Mouse (Mus musculus) embryo, embryonic 11 days (tissue): ENCODE data around the gene Akr1c14.
"Not testable (repeated sequence)": the region's sequence is repeated elsewhere in the genome, so short reads cannot be mapped to it uniquely, and the experiment has no call there.

Source experiments
- DNase-seq: peaks from one replicate; pipeline ENCODE4 v3.0.0-alpha.2; 2015

Gene Akr1c14

DNA sequence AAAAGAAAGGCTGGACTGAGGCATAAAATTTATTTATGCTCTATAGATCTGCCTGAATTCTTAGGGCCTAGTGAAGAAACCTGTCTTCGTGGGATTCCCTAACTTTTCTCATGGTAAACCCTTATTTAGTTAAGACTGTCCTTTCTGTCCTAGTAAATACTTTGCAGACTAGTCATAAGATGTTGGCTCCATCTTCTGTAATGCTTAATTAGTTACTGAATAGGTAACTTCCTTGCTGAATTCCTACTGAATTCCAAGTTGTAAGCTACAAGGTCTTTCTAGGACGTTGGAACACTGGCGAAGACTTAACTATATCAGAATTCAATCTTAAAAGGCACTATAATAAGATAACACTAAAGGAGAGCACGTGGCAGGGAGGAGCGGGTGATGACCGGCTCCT, 75.7 kb downstream of the Akr1c14 start:
- DNase-seq, result not testable (repeated sequence)

DNA sequence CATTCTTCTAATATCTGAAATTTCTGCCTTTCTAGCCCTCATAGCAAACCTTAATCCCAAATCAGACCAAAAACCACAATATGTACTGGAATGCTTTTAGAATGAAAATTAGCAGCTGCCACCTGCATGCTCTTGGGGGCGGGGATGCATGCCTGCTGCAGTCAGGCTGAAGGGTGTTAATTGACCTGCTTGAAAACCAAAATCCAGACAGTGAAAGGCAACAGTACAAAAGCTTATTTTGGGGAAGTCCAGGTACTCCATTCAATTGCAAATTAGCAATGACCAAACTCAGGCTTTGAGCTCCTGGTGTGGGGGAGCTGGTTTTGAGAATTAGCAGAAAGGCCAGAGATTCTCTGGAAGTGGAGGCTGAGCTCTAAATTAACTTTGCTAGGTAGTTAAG, 77.0 kb downstream of the Akr1c14 start:
- DNase-seq, result not testable (repeated sequence)

- peak; percentile 48 for DNase-seq
Observed at GRCm38 (mm10) chr13:4129100-4129499, 80.3 kb downstream of the Akr1c14 start.

DNA sequence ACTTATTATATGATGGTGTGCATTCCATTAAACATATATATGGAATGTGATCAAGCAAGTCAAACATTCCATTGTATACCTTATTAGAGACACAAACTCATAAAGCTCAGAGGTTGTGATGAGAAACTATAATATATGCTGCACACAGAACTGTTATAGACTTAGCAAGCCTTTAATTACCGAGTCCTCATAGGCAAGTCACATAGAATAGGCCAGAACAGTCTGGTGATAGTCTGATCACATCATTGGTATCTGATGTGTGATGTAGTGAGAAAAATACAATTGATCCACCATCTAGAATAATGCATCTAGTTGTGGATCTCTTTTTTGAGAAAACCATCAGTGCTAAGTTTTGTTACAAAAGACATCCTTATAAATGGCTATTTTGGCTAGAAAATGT, 82.5 kb downstream of the Akr1c14 start:
- DNase-seq, result no peak

- DNase-seq, result no peak
Observed at GRCm38 (mm10) chr13:4131721-4132120, 82.9 kb downstream of the Akr1c14 start.

- DNase-seq, result peak; percentile 17
Observed at GRCm38 (mm10) chr13:4133070-4133469, 84.3 kb downstream of the Akr1c14 start.
